Mouse (Mus musculus): ENCODE measurements around the gene Olfr355. TPM values are rescaled to one million over a fixed set of nuclear protein-coding genes. Genes with fewer than 3 reads are reported as not detected.

Olfr355 gene
- total RNA-seq (2023) = not detected in 4 replicates

GRCm38 (mm10) chr2:36928797-36929196 lies at the start of gene Olfr355:
TSS of gene Olfr355 (minus strand) at chr2:36928897.

GRCm38 (mm10) chr2:36936821-36937220 lies 8.1 kb upstream of the Olfr355 start, which contains the start of gene Olfr356:
TSS of gene Olfr356 (plus strand) at chr2:36937121.

GRCm38 (mm10) chr2:36905380-36905779 lies 23.3 kb downstream of the Olfr355 start, which contains the start of gene Olfr354:
TSS of gene Olfr354 (plus strand) at chr2:36905680.

GRCm38 (mm10) chr2:36892836-36893235 lies 35.9 kb downstream of the Olfr355 start, which contains the start of gene Olfr353:
TSS of gene Olfr353 (minus strand) at chr2:36892936.

Other genes with a start within 250 kb of the Olfr355 start
- gene Olfr346, start 243.1 kb downstream of the Olfr355 start, total RNA-seq (2023) = not detected in 4 replicates
- not detected in 4 replicates for gene Olfr347, start 197.0 kb downstream of the Olfr355 start, total RNA-seq (2023)
- gene Olfr348, start 144.6 kb downstream of the Olfr355 start, total RNA-seq (2023) = not detected in 4 replicates
- gene Olfr50, start 138.4 kb downstream of the Olfr355 start, total RNA-seq (2023) = not detected in 4 replicates
- gene Olfr3, start 111.9 kb downstream of the Olfr355 start, total RNA-seq (2023) = not detected in 4 replicates
- not detected in 4 replicates for gene Olfr350, start 82.6 kb downstream of the Olfr355 start, total RNA-seq (2023)
- not detected in 4 replicates for gene Olfr351, start 66.2 kb downstream of the Olfr355 start, total RNA-seq (2023)
- gene Olfr352, start 60.4 kb downstream of the Olfr355 start, total RNA-seq (2023) = not detected in 4 replicates
- not detected in 4 replicates for gene Olfr353, start 36.0 kb downstream of the Olfr355 start, total RNA-seq (2023)
- not detected in 4 replicates for gene Olfr354, start 23.2 kb downstream of the Olfr355 start, total RNA-seq (2023)
- gene Olfr356, start 8.2 kb upstream of the Olfr355 start, total RNA-seq (2023) = not detected in 4 replicates
- gene Olfr357, start 64.9 kb upstream of the Olfr355 start, total RNA-seq (2023) = not detected in 4 replicates
- gene Olfr358, start 80.4 kb upstream of the Olfr355 start, total RNA-seq (2023) = not detected in 4 replicates
- gene Olfr360, start 136.8 kb upstream of the Olfr355 start, total RNA-seq (2023) = not detected in 4 replicates
- gene Olfr361, start 160.4 kb upstream of the Olfr355 start, total RNA-seq (2023) = not detected in 4 replicates
- not detected in 4 replicates for gene Olfr362, start 189.0 kb upstream of the Olfr355 start, total RNA-seq (2023)
- not detected in 4 replicates for gene Olfr364-ps1, start 210.4 kb upstream of the Olfr355 start, total RNA-seq (2023)

Data from B cell, adult 62 days (primary cell).